Mouse (Mus musculus) forebrain, postnatal 0 days (tissue): ENCODE measurements at regions not wholly inside any gene's neighbourhood (a gene's known extent, or its start where the extent isn't known, plus 50 kb on each side); places are given as distances from the start of the nearest gene placed in this dataset.

Experiments used
- ATAC-seq: fragments of 200-750 bp; cut with Nextera tagmentation; 2 replicates; pipeline ENCODE4 v1.8.0; 2017; ENCODE audit warnings: mild to moderate bottlenecking, moderate library complexity
- DNase-seq: peaks from one replicate; pipeline ENCODE4 v3.0.0-alpha.2; 2015
- H3K27ac ChIP-seq: fragments of 300-500 bp; sonication (generic); 2 replicates; pipeline ENCODE4 v1.5.1; 2014; ENCODE audit warnings: low read depth, mild to moderate bottlenecking, antibody characterized with exemption, low read length, moderate library complexity, mixed read lengths
- H3K27me3 ChIP-seq: fragments of 300-500 bp; sonication (generic); 2 replicates; pipeline ENCODE4 v1.6.1; 2014; ENCODE audit warnings: mild to moderate bottlenecking, low read length, mixed read lengths; ENCODE audit not compliant: insufficient read depth
- H3K36me3 ChIP-seq: fragments of 300-500 bp; sonication (generic); 2 replicates; pipeline ENCODE4 v1.6.1; 2014; ENCODE audit warnings: mild to moderate bottlenecking, moderate library complexity; ENCODE audit not compliant: insufficient read depth
- H3K4me1 ChIP-seq: fragments of 300-500 bp; sonication (generic); 2 replicates; pipeline ENCODE4 v1.6.1; 2014; ENCODE audit warnings: antibody characterized with exemption; ENCODE audit not compliant: insufficient read depth
- H3K4me2 ChIP-seq: fragments of 300-500 bp; sonication (generic); 2 replicates; pipeline ENCODE4 v1.6.1; 2014; ENCODE audit warnings: low read depth, mild to moderate bottlenecking, moderate library complexity
- H3K4me3 ChIP-seq: fragments of 300-500 bp; sonication (generic); 2 replicates; pipeline ENCODE4 v1.5.1; 2014; ENCODE audit warnings: low read depth, low read length, mixed read lengths
- H3K9ac ChIP-seq: fragments of 300-500 bp; sonication (generic); 2 replicates; pipeline ENCODE4 v1.6.1; 2014; ENCODE audit warnings: mild to moderate bottlenecking
- H3K9me3 ChIP-seq: fragments of 300-500 bp; sonication (generic); 2 replicates; pipeline ENCODE4 v1.6.1; 2016; ENCODE audit warnings: low read length
- CTCF ChIP-seq: sonication (generic); IDR thresholded peaks from 2 replicates; pipeline ENCODE4 v1.5.1; 2016; ENCODE audit warnings: antibody characterized with exemption, control low read depth, low read depth
- WGBS: fragments of 180-500 bp; shearing (Covaris S2); extraction: QIAGEN DNeasy Blood & Tissue Kit; methylation state at CpG from one replicate; pipeline ENCODE4 v1.1.7; 2014; 5-methylcytosine and 5-hydroxymethylcytosine counted together

DNA sequence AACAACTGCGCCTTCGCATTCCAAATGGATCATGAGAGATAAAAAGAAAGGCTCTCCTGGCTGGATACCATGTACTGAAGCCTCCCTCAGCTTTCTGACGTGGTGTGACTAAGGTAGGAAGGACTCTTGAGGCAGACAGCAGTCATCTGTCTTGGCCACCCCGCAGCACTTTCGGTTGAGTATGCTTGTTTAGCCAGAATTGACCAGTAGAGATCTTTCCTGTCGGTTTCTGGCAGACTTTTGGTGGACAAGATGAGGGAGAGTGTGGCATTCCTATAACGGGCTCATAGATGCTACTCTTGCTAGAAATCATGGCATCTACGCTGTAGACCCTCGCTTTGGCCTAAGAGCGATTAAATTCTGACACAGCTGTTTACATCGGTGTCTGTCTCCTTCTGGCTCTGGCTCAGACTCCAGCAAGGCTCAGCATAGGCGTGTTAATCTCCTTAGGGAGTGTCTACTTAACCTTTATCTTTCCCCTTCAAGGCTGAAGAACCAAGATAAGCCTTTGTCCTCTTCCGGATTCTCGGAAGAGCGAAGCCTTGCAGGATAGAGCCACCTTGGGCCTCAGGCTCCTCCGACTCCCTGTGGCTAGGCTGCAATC, 123.6 kb downstream of the Cd83 start:
- Histone ChIP-seq H3K4me2 (no peak overlapping the region), H3K9me3 (no peaks in the 10 kb centered on the region), H3K27ac (no peak overlapping the region), H3K4me1 (no peaks in the 10 kb centered on the region), H3K36me3 (no peaks in the 10 kb centered on the region), H3K4me3 (no peak overlapping the region), H3K27me3 (no peaks in the 10 kb centered on the region), H3K9ac (no peak overlapping the region)
- 64% methylated on average over 16 of the region's 16 CpGs for WGBS
- ATAC-seq: no peak
- no peak for TF ChIP-seq CTCF
- no peak for DNase-seq

DNA sequence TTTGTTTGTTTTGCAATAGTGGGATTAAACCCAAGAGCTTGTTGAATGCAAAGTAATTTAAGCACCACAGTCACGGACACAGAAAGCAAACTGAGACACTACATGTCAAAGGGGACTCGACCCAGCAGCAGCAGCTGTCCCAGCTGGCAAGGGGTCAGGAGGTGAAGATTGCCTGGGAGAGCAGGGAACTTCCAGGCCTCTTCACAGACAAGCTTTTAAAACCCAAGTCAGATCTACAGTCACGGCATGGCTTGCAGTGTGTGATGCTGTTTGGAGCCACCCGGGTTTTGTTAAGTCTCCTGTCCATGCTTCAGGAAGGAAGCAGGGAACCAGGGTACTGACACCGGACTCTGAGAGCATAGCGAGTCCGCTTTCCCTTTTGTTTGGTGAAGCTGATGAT, 125.4 kb downstream of the Cd83 start:
- Histone ChIP-seq H3K36me3 (no peaks in the 10 kb centered on the region), H3K4me3 (no peak overlapping the region), H3K9ac (no peak overlapping the region), H3K4me2 (no peak overlapping the region), H3K27ac (no peak overlapping the region), H3K27me3 (no peaks in the 10 kb centered on the region), H3K9me3 (no peaks in the 10 kb centered on the region), H3K4me1 (no peaks in the 10 kb centered on the region)
- WGBS: 58% methylated on average over 7 of the region's 7 CpGs
- ATAC-seq (no peak), DNase-seq (no peak)
- no peak for TF ChIP-seq CTCF

DNA sequence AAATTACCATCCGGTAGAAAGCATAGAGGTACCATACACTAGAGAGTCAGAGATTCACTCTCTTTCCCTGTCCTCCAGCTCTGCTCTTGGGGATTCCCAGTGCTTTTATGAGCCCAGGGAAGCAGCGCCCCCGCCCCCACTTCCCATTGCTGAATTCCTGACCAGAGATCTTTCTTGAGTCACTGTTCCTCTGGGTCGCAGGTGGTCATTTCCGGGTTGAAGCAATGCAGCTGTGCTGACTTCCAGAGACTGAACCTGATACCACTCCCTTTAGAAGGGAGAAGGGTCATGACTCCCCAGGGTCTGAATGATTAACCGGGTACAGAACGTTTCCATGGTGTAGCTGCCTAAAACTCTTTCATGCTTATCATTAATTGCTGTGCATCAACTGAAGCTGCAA, 128.9 kb downstream of the Cd83 start:
- Histone ChIP-seq H3K36me3 (no peaks in the 10 kb centered on the region), H3K9ac (no peak overlapping the region), H3K27me3 (no peaks in the 10 kb centered on the region), H3K4me1 (no peaks in the 10 kb centered on the region), H3K4me2 (no peak overlapping the region), H3K4me3 (no peak overlapping the region), H3K27ac (no peak overlapping the region), H3K9me3 (no peaks in the 10 kb centered on the region)
- 73% methylated on average over 7 of the region's 7 CpGs for WGBS
- no peak for ATAC-seq
- no peak for TF ChIP-seq CTCF
- no peak for DNase-seq

DNA sequence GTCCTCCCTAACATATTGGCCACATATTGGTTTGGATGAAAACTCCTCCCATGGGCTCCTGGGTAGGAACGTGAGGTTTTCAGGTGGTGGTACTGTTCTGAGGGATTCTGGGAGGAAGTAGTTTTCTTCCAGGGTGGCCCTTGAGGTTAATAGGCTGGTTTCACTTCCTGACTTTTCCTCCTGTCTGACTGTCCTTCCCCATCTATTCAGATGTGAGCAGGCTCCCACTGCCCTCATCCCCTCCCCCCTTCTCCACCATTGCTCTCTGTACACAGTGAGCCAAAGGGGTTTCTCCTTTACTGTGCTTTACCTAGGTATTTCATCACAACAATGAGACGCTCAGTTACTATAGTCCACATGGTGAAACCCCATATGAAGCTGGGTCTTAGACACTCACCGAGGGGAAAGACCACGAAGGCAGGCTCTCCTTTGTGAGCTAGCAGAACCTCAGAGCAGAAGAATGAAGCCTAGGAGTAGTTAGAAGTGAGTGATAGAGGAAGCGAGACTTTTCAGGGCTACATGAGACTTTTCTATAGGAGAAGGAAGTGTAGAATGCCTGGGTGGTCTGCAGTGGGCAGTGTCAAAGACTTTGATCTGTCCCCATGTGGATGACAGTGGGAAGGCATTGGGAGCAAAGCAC, 135.3 kb downstream of the Cd83 start:
- DNase-seq (no peak), ATAC-seq (no peak)
- no peak for TF ChIP-seq CTCF
- Histone ChIP-seq H3K27ac (no peak overlapping the region), H3K9ac (no peak overlapping the region), H3K36me3 (no peaks in the 10 kb centered on the region), H3K4me1 (no peaks in the 10 kb centered on the region), H3K4me2 (no peak overlapping the region), H3K27me3 (no peaks in the 10 kb centered on the region), H3K9me3 (no peaks in the 10 kb centered on the region), H3K4me3 (no peak overlapping the region)
- 84% methylated on average over 5 of the region's 5 CpGs for WGBS

GRCm38 (mm10) chr13:43930081-43930981, 145.8 kb downstream of the Cd83 start:
- Histone ChIP-seq H3K27me3 (no peaks in the 10 kb centered on the region), H3K36me3 (no peaks in the 10 kb centered on the region), H3K4me2 (no peak overlapping the region), H3K4me1 (no peaks in the 10 kb centered on the region), H3K4me3 (no peak overlapping the region), H3K9me3 (no peaks in the 10 kb centered on the region), H3K9ac (no peak overlapping the region), H3K27ac (no peak overlapping the region)
- TF ChIP-seq CTCF: no peak
- WGBS: 32% methylated on average over 19 of the region's 19 CpGs
- DNase-seq (no peak), ATAC-seq (no peak)

DNA sequence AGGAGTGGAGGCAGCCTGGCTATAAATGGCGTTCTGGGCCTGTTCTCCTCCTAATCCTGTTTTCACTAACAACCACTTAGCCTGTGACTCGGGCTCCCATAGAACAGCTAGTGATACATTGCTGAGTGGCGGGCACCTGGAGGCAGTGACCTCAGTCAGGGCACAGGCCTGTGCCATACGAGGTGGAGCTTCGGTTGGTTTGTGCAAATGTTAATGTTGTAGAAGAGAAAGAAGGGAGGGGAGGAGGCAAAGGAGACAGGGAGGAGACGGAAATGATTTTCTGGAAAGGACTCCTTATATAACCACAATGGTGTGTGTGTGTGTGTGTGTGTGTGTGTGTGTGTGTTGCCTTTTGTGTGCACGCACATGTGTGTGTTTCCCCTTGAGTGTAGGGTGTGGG, 148.4 kb downstream of the Cd83 start:
- no peak overlapping the region for H3K4me3 ChIP-seq
- H3K27me3 ChIP-seq: no peaks in the 10 kb centered on the region
- no peaks in the 10 kb centered on the region for H3K4me1 ChIP-seq
- WGBS: 59% methylated on average over 7 of the region's 7 CpGs
- no peaks in the 10 kb centered on the region for H3K9me3 ChIP-seq
- TF ChIP-seq CTCF: no peak
- DNase-seq (no peak), ATAC-seq (no peak)
- no peaks in the 10 kb centered on the region for H3K36me3 ChIP-seq
- no peak overlapping the region for H3K27ac ChIP-seq
- H3K9ac ChIP-seq: no peak overlapping the region
- H3K4me2 ChIP-seq: no peak overlapping the region

DNA sequence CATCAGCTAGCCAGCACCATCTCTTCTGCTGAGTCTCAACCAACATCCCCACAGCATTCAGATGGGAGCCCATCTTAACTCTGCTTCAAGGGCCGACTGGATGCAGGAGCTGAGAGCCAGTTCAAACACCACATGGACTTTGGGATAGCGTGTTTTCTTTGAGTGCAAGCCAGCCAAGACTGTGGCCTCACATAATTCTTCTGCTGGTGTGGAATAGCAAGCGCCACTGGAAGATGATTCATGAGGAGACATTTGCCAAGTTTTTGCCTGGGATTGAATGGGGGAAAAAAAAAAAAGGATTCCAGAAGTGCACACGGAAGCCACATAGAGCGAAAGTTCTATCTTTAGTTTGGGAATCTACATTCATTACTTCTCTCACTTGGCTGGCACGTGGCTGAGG, 150.7 kb downstream of the Cd83 start:
- DNase-seq: no peak
- no peak for ATAC-seq
- H3K9ac ChIP-seq: no peak overlapping the region
- TF ChIP-seq CTCF: no peak
- no peak overlapping the region for H3K4me2 ChIP-seq
- no peaks in the 10 kb centered on the region for H3K4me1 ChIP-seq
- H3K9me3 ChIP-seq: no peaks in the 10 kb centered on the region
- H3K4me3 ChIP-seq: no peak overlapping the region
- WGBS: 80% methylated on average over 6 of the region's 6 CpGs
- H3K36me3 ChIP-seq: no peaks in the 10 kb centered on the region
- no peaks in the 10 kb centered on the region for H3K27me3 ChIP-seq
- no peak overlapping the region for H3K27ac ChIP-seq
